Comparison of ENCODE assay signal across 8 mouse cellular contexts in the genomic region with DNA sequence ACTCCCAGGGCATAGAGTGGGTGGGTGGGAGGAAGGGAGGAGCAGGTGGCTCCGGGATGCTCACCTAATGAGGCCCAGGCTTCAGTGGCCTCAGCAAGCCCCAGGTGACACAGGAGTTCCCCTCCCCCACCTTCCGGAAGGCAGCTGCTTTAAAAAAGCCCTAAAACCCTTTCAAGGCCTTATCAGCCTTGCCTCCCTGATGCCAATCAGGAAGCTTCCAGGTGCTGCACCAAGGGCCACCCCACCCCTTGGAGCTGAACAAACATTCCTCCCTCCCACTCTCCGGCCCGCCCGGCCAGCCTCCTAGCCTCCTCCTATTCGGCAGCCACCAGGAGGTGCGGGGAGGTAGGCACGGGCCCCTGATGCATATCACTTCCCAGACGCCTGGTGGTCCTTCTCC. TPM values are rescaled to one million over a fixed set of nuclear protein-coding genes. Genes with fewer than 3 reads are reported as not detected.
DNase-seq lines count a peak whose midpoint lies in the region; ATAC-seq and TF ChIP-seq lines count a peak whose summit lies in the region.
"Had no signal": no experiment of that assay in that cellular context is flagged by ENCODE, and none has a peak within 500 bp of the region (broad histone marks: within the 10 kb centered on the region; RNA-seq: fewer than 3 reads in every experiment).

No protein-coding gene starts in this region.

- 0 out of 2 replicates have a peak overlapping the region, but pooled peaks have one; percentile 4 for H3K27ac ChIP-seq in lung, embryonic 15.5 days
- H3K27ac ChIP-seq in forebrain, embryonic 14.5 days (ENCODE audit: low read depth, low read length): no peak overlapping the region
- H3K27ac ChIP-seq in lung, postnatal 0 days (ENCODE audit: low read length): no peak overlapping the region
- no peak overlapping the region for H3K27ac ChIP-seq in stomach, postnatal 0 days (replicated peaks)

- ATAC-seq in lung, embryonic 15.5 days (ENCODE audit: borderline replicate concordance, extremely low read depth, low FRiP score, low TSS enrichment): 0 out of 2 replicates have a peak, but pooled peaks have one; percentile 33
- ATAC-seq in forebrain, embryonic 14.5 days: no peak
- ATAC-seq in lung, postnatal 0 days: peak; percentile 61
- ATAC-seq in stomach, postnatal 0 days (ENCODE audit: low FRiP score, low TSS enrichment): peak; percentile 63

- H3K4me2 ChIP-seq in lung, embryonic 15.5 days: no peak overlapping the region; the same call in 1 of the 2 replicates
- H3K4me2 ChIP-seq in forebrain, embryonic 14.5 days (ENCODE audit: low read length): peak overlapping the region; percentile 7; the same call in 1 of the 2 replicates
- H3K4me2 ChIP-seq in lung, postnatal 0 days (replicated peaks; ENCODE audit: low read depth, low read length): no peak overlapping the region
- H3K4me2 ChIP-seq in stomach, postnatal 0 days (replicated peaks; ENCODE audit: low read depth): 0 out of 2 replicates have a peak overlapping the region, but pooled peaks have one; percentile 5

- no peak for TF ChIP-seq CTCF in lung, postnatal 0 days (IDR thresholded peaks at IDR 0.05)
- TF ChIP-seq CTCF in stomach, postnatal 0 days (IDR thresholded peaks at IDR 0.05; ENCODE audit: low read depth): no peak

- no peak overlapping the region for H3K9ac ChIP-seq in lung, embryonic 15.5 days
- H3K9ac ChIP-seq in forebrain, embryonic 14.5 days (ENCODE audit: low read length): no peak overlapping the region
- H3K9ac ChIP-seq in lung, postnatal 0 days (replicated peaks; ENCODE audit: low read depth): no peak overlapping the region
- no peak overlapping the region for H3K9ac ChIP-seq in stomach, postnatal 0 days (ENCODE audit: low read length)

- H3K36me3 ChIP-seq in lung, embryonic 15.5 days: no peaks in the 10 kb centered on the region
- 0 out of 2 replicates have a peak, but pooled peaks cover 5% of the 10 kb centered on the region for H3K36me3 ChIP-seq in forebrain, embryonic 14.5 days (ENCODE audit: control insufficient read depth, insufficient read depth, low read length)
- H3K36me3 ChIP-seq in lung, postnatal 0 days (ENCODE audit: insufficient read depth, low read length): no peaks in the 10 kb centered on the region
- H3K36me3 ChIP-seq in stomach, postnatal 0 days (ENCODE audit: control insufficient read depth, insufficient read depth, low read length): no peaks in the 10 kb centered on the region

- no peak for DNase-seq in lung, postnatal 10 days
- DNase-seq in forebrain, embryonic 14.5 days (ENCODE audit: low spot score): no peak
- peak; percentile 68 for DNase-seq in lung, postnatal 0 days (ENCODE audit: low spot score)
- DNase-seq in stomach, postnatal 0 days (ENCODE audit: low spot score): peak; percentile 76
- DNase-seq in left cerebral cortex, adult 8-10 months (ENCODE audit: low spot score in 2 of 2): no peak
- DNase-seq in layer of hippocampus, adult 11-12 months (ENCODE audit: low spot score): no peak
- DNase-seq: heart, postnatal 4 days had no signal

- H3K27me3 ChIP-seq in lung, embryonic 15.5 days: peaks cover 35% of the 10 kb centered on the region
- H3K27me3 ChIP-seq in forebrain, embryonic 14.5 days (replicated peaks; ENCODE audit: control insufficient read depth, insufficient read depth, low read length): no peaks in the 10 kb centered on the region
- no peaks in the 10 kb centered on the region for H3K27me3 ChIP-seq in lung, postnatal 0 days (replicated peaks; ENCODE audit: insufficient read depth, low read length)
- H3K27me3 ChIP-seq in stomach, postnatal 0 days (ENCODE audit: control insufficient read depth, insufficient read depth, low read length): no peaks in the 10 kb centered on the region

- TF ChIP-seq EP300 in lung, postnatal 0 days (IDR thresholded peaks at IDR 0.05): no peak
- no peak for TF ChIP-seq EP300 in stomach, postnatal 0 days (optimal IDR thresholded peaks at IDR 0.05)

- peaks cover 73% of the 10 kb centered on the region for H3K4me1 ChIP-seq in lung, embryonic 15.5 days
- peaks cover 59% of the 10 kb centered on the region for H3K4me1 ChIP-seq in forebrain, embryonic 14.5 days (ENCODE audit: control insufficient read depth, insufficient read depth, low read length)
- H3K4me1 ChIP-seq in lung, postnatal 0 days (ENCODE audit: insufficient read depth, low read depth, low read length): peaks cover 5% of the 10 kb centered on the region
- peaks cover 6% of the 10 kb centered on the region for H3K4me1 ChIP-seq in stomach, postnatal 0 days (replicated peaks; ENCODE audit: control insufficient read depth, insufficient read depth)

- H3K4me3 ChIP-seq in lung, embryonic 15.5 days: no peak overlapping the region
- H3K4me3 ChIP-seq in forebrain, embryonic 14.5 days (ENCODE audit: low read depth, low read length): no peak overlapping the region
- H3K4me3 ChIP-seq in lung, postnatal 0 days (ENCODE audit: low read depth, low read length): no peak overlapping the region
- H3K4me3 ChIP-seq in stomach, postnatal 0 days (ENCODE audit: low read depth, low read length): no peak overlapping the region

- WGBS in lung, embryonic 15.5 days: 23% methylated on average over 9 of the region's 9 CpGs
- WGBS in forebrain, embryonic 14.5 days: 24% methylated on average over 9 of the region's 9 CpGs
- 19% methylated on average over 9 of the region's 9 CpGs for WGBS in lung, postnatal 0 days
- WGBS in stomach, postnatal 0 days: 36% methylated on average over 9 of the region's 9 CpGs

- no peaks in the 10 kb centered on the region for H3K9me3 ChIP-seq in lung, embryonic 15.5 days
- H3K9me3 ChIP-seq in forebrain, embryonic 14.5 days (replicated peaks; ENCODE audit: control insufficient read depth, low read length): no peaks in the 10 kb centered on the region
- H3K9me3 ChIP-seq in lung, postnatal 0 days (ENCODE audit: low read length): no peaks in the 10 kb centered on the region
- no peaks in the 10 kb centered on the region for H3K9me3 ChIP-seq in stomach, postnatal 0 days (ENCODE audit: control insufficient read depth, low read length)

RNA-seq across cellular contexts. Expression of gene Ephb2, which starts 6.0 kb away (rescaled TPM):
- polyA plus RNA-seq in lung, embryonic 15.5 days (2015; fragmentation: Nextera tagmentation; extraction: Ambion mirVana): 5.1 and 5.8 TPM in 2 replicates
- polyA plus RNA-seq in forebrain, embryonic 14.5 days (2014; fragmentation: Nextera tagmentation; extraction: Ambion mirVana): 9.3 and 9.6 TPM in 2 replicates
- 0.63 and 0.74 TPM in 2 replicates for polyA plus RNA-seq in lung, postnatal 0 days (2015; fragmentation: Nextera tagmentation; extraction: Ambion mirVana)
- polyA plus RNA-seq in stomach, postnatal 0 days (2015; fragmentation: Nextera tagmentation; extraction: Ambion mirVana): 2.3 and 2.5 TPM in 2 replicates
- 10 to 100 TPM; 13.2 to 15.0 (median 14.0) TPM for total RNA-seq in left cerebral cortex, adult 8-10 months (2022)

RNA-seq across cellular contexts. Expression of gene C1qb, which starts 56.1 kb away (rescaled TPM):
- 46.4 and 51.0 TPM in 2 replicates for polyA plus RNA-seq in lung, embryonic 15.5 days (2015; fragmentation: Nextera tagmentation; extraction: Ambion mirVana)
- polyA plus RNA-seq in forebrain, embryonic 14.5 days (2014; fragmentation: Nextera tagmentation; extraction: Ambion mirVana): 45.2 and 45.8 TPM in 2 replicates
- polyA plus RNA-seq in lung, postnatal 0 days (2015; fragmentation: Nextera tagmentation; extraction: Ambion mirVana): 46.6 and 55.1 TPM in 2 replicates
- polyA plus RNA-seq in stomach, postnatal 0 days (2015; fragmentation: Nextera tagmentation; extraction: Ambion mirVana): 79.6 and 80.6 TPM in 2 replicates
- 100 to 1,000 TPM in 2 of 4 experiments, 10 to 100 TPM in 2; 51.2 to 165 (median 86.4) TPM for total RNA-seq in left cerebral cortex, adult 8-10 months (2022)

Comparison
In these comparisons a context has a peak if more than half of its experiments do, and no peak if none do; other contexts are left out.
1. DNase-seq: peak in lung, postnatal 0 days (single experiment) and stomach, postnatal 0 days (single experiment); none in lung, postnatal 10 days (single experiment), forebrain, embryonic 14.5 days (single experiment), left cerebral cortex, adult 8-10 months (0 of 2) and layer of hippocampus, adult 11-12 months (single experiment).
2. H3K4me2 ChIP-seq: peak in forebrain, embryonic 14.5 days (single experiment) and stomach, postnatal 0 days (single experiment); none in lung, embryonic 15.5 days (single experiment) and lung, postnatal 0 days (single experiment).